Mouse (Mus musculus): ENCODE data around the gene Slirp. TPM values are rescaled to one million over a fixed set of nuclear protein-coding genes. Genes with fewer than 3 reads are reported as not detected.

Slirp gene
- 100 to 1,000 TPM in 1 of 2 experiments, 10 to 100 TPM in 1; 92.6 to 101 TPM for total RNA-seq (2021)
- long read RNA-seq, experiment 1, transcript Slirp-202 (3 exons, 802 nt): minor isoform, 6 of 107 reads
- long read RNA-seq, experiment 1, transcript Slirp-204 (4 exons, 2,701 nt): major isoform, 61 of 107 reads
- long read RNA-seq, experiment 1, partial matches to known transcripts: 36 of 107 reads
- long read RNA-seq, experiment 1, other reads (novel, unspliced or antisense): 3 of 107 reads
- long read RNA-seq, experiment 2, transcript Slirp-204 (4 exons, 2,701 nt): major isoform, 70 of 142 reads
- long read RNA-seq, experiment 2, partial matches to known transcripts: 62 of 142 reads
- long read RNA-seq, experiment 2, other reads (novel, unspliced or antisense): 5 of 142 reads

DNA sequence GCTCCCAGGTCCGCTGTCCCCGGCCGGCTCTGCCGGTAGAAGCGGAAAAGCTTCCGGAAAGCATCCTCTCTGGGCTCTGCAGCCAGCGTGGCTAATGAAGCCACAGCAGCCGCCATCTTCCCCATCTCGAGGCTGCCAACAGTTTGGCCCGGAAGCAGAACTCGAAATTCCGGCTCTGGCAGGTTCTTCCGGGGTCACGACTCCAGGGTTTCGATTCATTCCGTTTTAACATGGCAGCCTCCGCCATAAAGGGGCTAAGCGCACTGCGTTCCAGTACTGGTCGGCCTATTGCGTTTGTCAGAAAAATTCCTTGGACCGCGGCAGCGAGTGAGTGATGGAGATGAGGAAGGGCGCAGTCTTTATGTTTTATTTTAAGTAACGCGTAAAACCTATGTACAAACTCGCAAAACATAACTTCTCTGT lies at the start of gene Slirp, which contains the start of gene Alkbh1:
Gene Slirp (plus strand): TSS at position 197 of the 423 bp plus-strand sequence.
Gene Alkbh1 (minus strand): TSS at position 318 of the 423 bp plus-strand sequence.
- no peak for TF ChIP-seq CTCF (conservative IDR thresholded peaks at IDR 0.05)
- peak; percentile 90 to 94 for DNase-seq (ENCODE audit: low spot score in 2 of 2)
- Histone ChIP-seq H3K27ac (peak within 1 kb of the TSS; percentile 87), H3K4me3 (peak within 1 kb of the TSS; percentile 98)

DNA sequence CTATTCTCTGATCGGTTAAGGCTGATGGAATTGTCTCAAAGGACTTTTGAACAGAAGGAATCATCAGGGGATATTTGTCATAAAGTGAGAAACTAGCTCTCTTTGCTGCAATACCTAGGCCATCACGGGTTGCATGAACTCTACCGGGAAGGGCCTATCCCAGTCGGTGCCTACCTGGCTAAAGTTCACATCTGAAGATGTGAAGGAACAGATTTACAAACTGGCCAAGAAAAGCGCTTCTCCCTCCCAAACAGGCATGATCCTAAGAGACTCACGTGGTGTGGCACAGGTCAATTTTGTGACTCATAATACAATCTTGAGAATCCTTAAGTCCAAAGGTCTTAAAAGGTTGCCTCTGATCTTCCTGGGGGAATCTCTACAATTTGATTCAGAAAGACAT lies 49.4 kb upstream of the Slirp start:
- TF ChIP-seq CTCF (conservative IDR thresholded peaks at IDR 0.05): no peak
- no peak overlapping the region for H3K27ac ChIP-seq
- no peak for DNase-seq (ENCODE audit: low spot score in 2 of 2)
- H3K4me3 ChIP-seq: no peak overlapping the region

DNA sequence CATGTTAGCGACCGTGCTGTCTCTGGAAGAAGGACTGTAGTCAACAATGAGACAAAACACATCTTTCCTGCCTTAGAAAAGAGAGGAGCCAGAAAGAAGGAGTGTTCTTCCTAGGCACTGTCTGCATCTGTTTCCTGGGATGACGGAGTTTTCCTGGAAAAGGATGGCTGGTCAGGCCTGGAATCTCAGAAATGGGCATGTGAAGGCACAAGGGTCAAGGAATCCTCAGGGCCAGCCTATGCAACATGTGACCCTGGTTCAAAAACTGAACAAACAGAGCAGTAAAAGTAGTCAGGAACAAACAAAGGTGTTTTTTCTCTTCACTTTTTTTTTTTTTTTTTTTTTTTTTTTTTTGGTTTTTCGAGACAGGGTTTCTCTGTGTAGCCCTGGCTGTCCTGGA lies 46.6 kb upstream of the Slirp start:
- DNase-seq (ENCODE audit: low spot score in 2 of 2): no peak
- Histone ChIP-seq H3K4me3 (no peak overlapping the region), H3K27ac (no peak overlapping the region)
- TF ChIP-seq CTCF (conservative IDR thresholded peaks at IDR 0.05): no peak

DNA sequence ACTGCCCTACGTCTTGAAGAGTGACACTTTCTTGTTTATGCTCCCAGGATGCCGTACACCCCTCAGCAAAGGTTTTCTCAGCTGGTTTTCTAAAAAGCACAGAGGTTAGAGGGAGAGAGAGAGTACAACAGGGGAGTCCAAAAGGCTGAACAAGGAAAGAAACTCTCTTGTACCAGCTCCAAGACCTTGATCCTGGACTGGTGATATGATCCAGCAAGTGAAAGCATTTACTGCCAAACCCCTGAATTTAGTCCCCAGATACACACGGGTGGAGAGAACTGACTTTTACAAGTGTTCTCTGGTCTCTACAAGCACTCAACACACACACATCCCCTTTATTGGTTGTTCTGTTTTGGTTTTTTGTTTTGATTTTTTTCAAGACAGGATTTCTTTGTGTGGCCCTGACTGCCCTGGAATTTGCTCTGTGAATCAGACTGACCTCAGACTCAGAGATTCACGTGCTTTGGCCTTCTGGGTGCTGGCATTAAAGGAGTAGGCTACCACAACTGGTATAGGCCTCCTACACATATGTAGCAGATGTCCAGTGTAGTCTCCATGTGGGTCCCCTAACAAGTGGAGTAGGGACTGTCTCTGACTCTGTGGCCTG lies 45.8 kb upstream of the Slirp start:
- H3K27ac ChIP-seq: no peak overlapping the region
- no peak for TF ChIP-seq CTCF (conservative IDR thresholded peaks at IDR 0.05)
- DNase-seq (ENCODE audit: low spot score in 2 of 2): no peak

DNA sequence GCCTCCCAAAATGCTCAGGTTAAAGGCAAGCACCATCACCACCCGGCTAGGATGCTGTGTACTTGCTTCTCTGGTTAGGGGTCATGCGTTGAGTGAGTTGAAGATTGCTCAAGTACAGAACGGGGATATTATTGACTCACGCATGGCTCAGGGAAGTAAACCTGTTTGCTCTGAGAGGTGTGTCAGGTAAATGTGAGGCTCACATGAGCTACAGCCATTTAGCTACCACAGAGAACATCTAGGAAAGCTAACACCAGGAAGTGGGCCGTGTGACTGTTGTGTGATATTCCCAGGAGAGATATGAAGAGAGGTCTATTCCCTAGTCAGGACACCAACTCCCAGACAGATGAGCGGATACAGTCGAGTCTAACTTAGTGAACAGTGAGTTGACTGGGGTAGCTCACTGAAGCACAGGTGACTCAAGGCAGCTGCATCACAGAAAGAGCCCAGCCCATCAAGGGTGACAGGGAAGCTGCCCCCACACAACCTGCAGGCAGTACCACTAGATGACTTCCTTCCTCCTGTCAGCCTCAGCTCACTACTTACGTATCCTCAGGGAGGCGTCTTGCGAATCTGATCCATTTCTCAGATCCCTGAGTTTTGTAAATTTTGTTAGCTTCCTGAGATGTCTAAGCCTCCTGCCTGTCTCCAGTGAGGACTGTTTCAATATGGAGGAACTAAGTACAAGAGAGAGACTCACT lies 44.4 kb upstream of the Slirp start:
- DNase-seq (ENCODE audit: low spot score in 2 of 2): no peak
- TF ChIP-seq CTCF (conservative IDR thresholded peaks at IDR 0.05): no peak
- Histone ChIP-seq H3K4me3 (no peak overlapping the region), H3K27ac (no peak overlapping the region)

More for the DNA sequence above, 45.8 kb upstream of the Slirp start:
- no peak overlapping the region for H3K4me3 ChIP-seq

DNA sequence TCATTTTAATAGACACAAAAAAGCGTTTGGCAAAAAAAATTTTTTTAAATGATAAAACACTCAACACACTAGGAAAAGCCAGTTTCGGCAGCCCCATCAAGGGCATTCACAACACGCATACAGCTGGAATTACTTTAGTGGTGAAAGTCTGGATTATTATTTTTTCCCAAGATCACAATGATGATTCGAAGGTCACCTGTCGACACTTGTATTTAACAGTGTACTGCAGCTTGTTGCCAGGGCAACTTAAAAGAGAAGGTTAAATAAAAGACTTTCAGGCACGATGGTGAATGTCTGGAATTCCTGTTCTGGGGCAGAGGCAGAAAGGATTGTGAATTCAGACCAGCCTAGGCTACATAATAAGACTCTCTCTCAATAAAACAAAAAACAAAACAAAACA lies 41.8 kb upstream of the Slirp start:
- TF ChIP-seq CTCF (conservative IDR thresholded peaks at IDR 0.05): no peak
- no peak overlapping the region for H3K4me3 ChIP-seq
- DNase-seq (ENCODE audit: low spot score in 2 of 2): no peak
- H3K27ac ChIP-seq: no peak overlapping the region

DNA sequence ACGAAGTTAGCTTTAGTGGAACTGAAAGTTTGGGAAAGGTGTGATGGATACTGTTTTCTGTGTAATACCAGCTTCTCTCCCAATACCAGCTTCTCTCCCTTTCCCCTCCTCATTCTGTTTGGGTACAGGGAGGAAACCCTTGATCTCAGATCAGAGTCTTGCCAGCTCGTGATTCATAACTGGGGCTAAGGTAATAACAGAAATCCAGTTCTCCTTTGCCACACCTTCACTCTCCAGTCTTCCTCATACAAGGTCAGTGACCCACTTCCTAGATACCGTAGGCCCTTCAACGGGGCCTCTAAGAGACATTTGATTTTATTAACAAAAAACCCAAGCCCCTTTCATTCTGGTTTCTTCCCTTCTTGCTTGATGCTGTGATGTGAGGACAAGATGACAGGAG lies 38.5 kb upstream of the Slirp start:
- Histone ChIP-seq H3K4me3 (no peak overlapping the region), H3K27ac (no peak overlapping the region)
- no peak for TF ChIP-seq CTCF (conservative IDR thresholded peaks at IDR 0.05)
- no peak for DNase-seq (ENCODE audit: low spot score in 2 of 2)

DNA sequence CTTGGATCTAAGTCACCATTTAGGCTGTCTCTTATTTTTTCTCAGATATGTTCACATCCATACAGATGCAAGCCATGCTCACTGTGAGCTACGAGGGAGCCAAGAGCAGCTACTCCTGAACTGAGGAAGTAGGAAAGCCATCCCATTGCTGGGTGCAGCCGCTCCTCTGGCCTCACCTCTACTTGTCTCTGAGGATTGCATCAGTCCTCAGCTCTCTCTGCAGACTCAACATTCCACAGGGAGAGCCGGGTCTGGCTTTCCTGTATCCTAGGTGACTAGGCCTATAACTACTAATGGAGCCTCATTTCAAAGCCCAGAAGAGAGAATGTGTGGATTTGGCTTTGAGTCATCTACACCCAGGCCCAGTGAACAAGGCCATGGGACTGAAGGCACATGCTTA lies 38.0 kb upstream of the Slirp start:
- no peak overlapping the region for H3K4me3 ChIP-seq
- no peak for DNase-seq (ENCODE audit: low spot score in 2 of 2)
- no peak overlapping the region for H3K27ac ChIP-seq
- TF ChIP-seq CTCF (conservative IDR thresholded peaks at IDR 0.05): no peak

DNA sequence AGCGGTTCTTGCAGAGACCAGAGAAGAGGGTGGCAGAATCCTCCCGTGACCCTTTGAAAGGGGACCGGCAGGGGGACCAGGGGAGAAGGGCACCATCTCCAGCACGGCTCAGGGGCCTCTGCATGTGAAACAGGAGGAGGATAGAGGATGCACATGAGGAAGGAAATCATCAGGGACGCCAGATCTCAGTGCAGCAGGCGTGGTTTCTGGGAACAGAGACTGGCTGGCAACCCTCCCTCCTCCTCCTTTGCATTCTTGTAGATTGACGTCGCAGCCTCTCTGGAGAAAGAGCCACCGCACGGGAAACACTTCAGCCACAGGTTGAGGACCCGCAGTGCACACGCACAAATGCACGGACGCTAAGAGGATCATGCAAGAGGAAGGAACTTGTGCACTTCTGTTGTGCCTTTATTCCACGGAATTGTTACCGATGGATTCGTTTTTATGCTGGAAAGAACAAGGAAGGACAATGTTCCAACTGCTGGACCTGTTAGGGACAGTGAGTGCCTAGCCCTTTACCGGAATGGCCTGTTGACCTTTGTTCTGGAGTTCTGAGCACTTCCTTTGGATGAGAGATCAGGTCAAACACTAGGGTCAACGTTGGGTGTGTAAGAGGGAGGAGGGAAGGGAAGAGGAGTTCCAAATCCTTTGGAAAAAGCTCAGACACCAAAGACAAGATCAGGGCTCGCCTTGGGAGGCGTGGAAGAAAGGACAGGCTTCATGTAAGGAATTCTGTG lies 35.7 kb upstream of the Slirp start:
- no peak for TF ChIP-seq CTCF (conservative IDR thresholded peaks at IDR 0.05)
- DNase-seq (ENCODE audit: low spot score in 2 of 2): no peak
- peak overlapping the region; percentile 4; the same call in 1 of the 2 replicates for H3K4me3 ChIP-seq
- no peak overlapping the region for H3K27ac ChIP-seq

DNA sequence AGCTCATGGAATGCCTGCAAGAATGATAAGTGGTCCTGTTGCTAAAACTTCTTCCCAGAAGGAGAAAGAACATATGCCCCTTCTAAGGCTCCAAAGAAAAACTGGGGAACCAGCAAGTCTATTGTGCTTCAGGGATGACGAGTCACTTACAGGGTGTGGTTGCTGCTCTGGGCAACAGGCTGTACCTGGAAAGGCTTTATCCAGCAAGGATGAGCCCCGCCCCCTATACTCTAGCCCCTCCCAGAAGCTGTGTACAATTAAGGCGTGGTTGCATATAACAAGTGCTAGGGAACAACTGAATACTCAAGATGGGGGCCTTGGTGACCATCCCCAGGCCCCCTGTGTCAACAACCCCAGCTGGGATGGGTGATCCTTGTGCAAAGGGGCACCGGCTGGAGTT lies 34.6 kb upstream of the Slirp start:
- no peak for TF ChIP-seq CTCF (conservative IDR thresholded peaks at IDR 0.05)
- DNase-seq (ENCODE audit: low spot score in 2 of 2): no peak
- Histone ChIP-seq H3K27ac (no peak overlapping the region), H3K4me3 (no peak overlapping the region)

DNA sequence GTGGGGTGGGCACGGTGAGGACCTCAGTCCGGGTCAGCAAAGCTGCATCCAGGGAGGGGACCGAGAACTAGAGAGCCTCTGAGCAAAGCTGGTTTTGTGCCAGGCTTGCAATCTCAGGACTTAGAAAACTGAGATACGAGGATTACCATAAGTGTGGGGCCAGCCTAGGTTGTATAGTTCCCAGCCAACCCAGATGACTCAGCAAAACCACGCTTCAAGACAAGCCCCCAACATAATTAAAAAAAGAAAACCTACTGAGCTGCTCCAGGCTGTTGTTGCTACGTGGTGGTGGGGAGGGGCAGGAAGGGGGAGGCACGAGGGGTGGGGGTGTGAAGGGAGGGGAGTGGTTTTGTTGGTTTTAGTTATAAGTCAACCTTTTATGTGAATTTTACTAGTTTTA lies 32.7 kb upstream of the Slirp start:
- Histone ChIP-seq H3K27ac (no peak overlapping the region), H3K4me3 (no peak overlapping the region)
- TF ChIP-seq CTCF (conservative IDR thresholded peaks at IDR 0.05): no peak
- DNase-seq (ENCODE audit: low spot score in 2 of 2): no peak

DNA sequence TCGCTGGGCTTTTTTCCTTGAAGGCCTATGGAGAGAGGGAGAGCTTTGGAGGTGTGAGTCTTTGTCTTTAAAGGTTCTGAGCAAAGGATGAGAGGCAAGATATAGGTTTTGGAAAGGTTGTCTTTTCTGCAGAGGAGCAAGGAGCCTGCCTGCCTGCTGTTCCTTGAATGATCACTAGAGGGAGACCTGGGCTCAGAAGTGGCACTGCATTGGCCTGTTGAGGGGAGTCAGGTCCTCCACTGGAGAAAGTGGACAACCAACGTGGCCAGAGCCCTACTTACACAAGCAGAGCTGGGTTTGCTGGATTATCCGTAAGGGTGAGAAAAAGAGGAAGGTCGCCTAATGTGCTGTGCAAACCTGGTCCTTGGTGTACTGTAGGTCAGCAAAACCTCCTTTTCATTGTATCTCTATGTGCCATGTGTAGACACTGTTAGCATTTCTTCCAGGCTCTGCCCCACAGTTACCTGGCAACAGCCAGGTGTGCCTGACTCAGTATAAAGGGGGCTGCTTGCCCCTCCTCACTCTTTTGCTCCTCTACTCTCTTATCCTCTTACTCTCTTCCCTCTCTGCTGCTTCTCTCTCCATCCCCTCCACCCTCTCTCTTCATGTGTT lies 30.4 kb upstream of the Slirp start:
- H3K4me3 ChIP-seq: no peak overlapping the region
- H3K27ac ChIP-seq: no peak overlapping the region
- DNase-seq (ENCODE audit: low spot score in 2 of 2): peak; percentile 34 to 81
- TF ChIP-seq CTCF (conservative IDR thresholded peaks at IDR 0.05): peak; percentile 97
